Mouse (Mus musculus) common myeloid progenitor, adult 5-6 weeks (primary cell): Measurements from ENCODE around the gene Irs3. TPM values are rescaled to one million over a fixed set of nuclear protein-coding genes. Genes with fewer than 3 reads are reported as not detected.
A peak's percentile ranks its signal among the peaks of the same experiment; 100 is the strongest.
"Not testable (repeated sequence)": the region's sequence is repeated elsewhere in the genome, so short reads cannot be mapped to it uniquely, and the experiment has no call there.

ENCODE experiments used
- ATAC-seq: replicated peaks from 2 replicates; pipeline ENCODE4 v1.8.0; 2016; ENCODE audit warnings: low read depth, mild to moderate bottlenecking, moderate TSS enrichment, inconsistent platforms; ENCODE audit not compliant: poor library complexity, severe bottlenecking
- total RNA-seq: library from RNA; stranded (forward); fragments of 200-1000, 187-1606 nt; gene quantifications from 2 replicates; pipeline ENCODE4 v1.2.3, GENCODE M21; 2017

The Irs3 gene
- total RNA-seq, 1 experiment from 2014 or later: not detected

DNA sequence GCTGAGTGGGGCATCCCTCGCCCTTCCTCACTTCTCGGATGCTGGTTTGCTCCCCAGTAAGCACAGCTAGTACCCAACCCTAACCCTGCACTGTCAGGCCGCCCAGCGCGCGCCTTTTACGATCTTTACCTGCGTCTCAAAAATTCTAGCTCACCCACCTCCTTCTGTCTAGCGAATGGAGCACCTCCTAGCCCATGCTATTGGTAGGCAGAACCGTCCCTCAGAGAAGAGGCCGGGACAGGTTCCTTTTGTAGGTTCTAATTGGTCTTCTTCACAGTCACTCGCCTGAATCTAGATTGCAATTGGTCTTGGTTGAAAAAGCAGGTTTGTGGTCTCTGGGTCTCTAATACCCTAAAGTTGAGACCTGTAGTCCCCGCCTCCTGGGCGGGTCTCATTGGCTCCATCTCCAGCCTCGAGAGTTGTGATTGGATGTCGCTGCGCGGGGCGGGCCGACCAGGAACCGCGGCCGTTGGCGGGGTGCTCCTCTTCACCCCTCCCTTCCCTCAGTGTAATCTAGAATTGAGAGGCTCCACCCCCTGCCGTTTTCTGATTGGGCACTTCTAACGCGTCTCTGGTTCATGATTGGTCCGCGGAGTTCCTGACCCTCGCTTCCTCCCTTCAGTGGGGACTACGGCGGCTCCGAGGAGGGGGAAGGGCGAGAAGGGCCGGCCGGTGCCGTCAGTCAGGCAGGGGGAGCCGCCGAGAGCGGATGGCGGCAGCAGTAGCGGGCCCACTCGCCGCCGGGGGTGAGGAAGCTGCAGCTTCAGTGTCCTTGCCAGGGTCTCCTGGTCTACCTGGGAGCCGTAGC, 16.8 kb downstream of the Irs3 start, which contains the start of the genes Fbxo24, Lrch4 and Gm20605:
TSS of gene Fbxo24 (minus strand) at position 505 of the 808 bp plus-strand sequence.
TSS of gene Lrch4 (plus strand) at position 624 of the 808 bp plus-strand sequence.
TSS of gene Gm20605 (plus strand) at position 678 of the 808 bp plus-strand sequence.
- peak; percentile 78 for ATAC-seq

- no peak for ATAC-seq
Observed at GRCm38 (mm10) chr5:137627991-137628390, 17.5 kb downstream of the Irs3 start.

GRCm38 (mm10) chr5:137623937-137624530, 21.5 kb downstream of the Irs3 start:
- no peak for ATAC-seq

DNA sequence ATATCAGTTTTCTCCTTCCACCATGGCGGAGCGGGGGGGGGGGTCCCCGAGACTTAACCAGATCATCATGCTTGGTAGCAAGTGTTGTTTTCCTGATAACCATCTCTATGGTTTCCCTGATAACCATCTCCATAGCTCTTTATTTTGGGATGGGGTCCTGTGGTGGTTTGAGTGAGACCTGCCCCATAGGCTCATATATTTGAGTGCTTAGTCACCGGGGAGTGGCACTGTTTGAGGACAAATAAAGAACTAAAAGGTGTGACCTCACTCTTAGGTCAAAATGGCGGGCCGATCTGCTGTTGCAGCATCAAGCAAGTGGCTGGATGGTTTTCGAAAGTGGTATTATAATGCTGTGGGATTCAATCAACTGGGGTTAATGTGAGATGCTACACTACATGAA, 30.2 kb downstream of the Irs3 start:
- ATAC-seq: no peak

DNA sequence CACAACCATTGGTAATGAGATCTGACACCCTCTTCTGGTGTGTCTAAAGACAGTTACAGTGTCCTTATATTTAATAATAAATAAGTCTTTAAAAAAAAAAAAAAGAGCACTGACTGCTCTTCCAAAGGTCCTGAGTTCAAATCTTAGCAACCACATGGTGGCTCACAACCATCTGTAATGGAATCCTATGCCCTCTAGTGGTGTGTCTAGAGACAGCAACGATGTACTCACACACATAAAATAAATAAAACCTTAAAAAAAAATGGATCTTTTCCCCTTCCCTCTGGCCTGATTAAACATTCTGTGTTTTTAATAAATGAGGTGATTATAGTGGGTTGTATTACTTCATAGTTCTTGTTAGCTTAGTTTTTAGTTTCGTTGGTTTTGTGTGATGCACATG, 30.6 kb downstream of the Irs3 start:
- ATAC-seq: not testable (repeated sequence)

DNA sequence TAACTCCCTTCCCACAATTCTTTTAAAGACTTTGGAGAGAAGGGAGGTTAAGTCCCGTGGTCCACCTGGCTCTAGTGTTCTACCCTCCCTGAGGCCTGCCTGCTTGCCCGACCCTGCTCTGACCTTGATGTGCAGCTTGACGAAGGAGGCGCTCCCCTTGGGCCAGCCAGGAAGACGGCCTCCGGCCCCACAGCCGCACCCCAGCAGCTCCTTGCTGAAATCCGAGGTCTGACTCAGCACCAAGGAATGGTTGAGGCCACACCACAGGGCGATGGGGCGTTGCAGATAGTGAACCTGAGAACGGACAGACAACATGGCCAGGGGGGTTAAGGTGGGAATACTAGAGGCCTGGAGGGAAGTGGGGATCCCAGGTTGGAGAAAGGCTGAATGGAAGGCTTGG, 32.0 kb downstream of the Irs3 start, which contains the start of gene Pcolce:
TSS of gene Pcolce (minus strand) at position 235 of the 400 bp plus-strand sequence.
- no peak for ATAC-seq

GRCm38 (mm10) chr5:137613076-137613475, 32.4 kb downstream of the Irs3 start:
- ATAC-seq: no peak

DNA sequence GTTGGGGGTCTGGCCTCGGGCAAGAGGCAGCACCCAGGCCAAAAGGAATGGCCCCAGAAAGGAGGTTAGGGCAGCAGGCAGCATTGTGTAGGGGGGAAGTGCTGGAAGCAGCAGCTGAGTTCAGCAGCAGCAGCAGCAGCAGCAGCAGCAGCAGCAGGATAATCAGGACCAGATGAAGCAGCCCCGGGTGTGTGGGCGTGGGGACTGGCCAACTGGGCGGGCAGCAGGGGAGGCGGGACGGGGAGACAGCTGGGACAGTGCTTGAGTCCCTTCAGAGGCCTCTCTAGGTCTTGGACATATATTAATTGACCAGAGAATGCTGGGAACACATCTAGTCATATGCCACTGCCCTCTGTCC, 34.3 kb downstream of the Irs3 start:
- ATAC-seq: no peak

- ATAC-seq: no peak
Observed at GRCm38 (mm10) chr5:137610548-137611244, 34.8 kb downstream of the Irs3 start.

GRCm38 (mm10) chr5:137610056-137610455, 35.5 kb downstream of the Irs3 start:
- no peak for ATAC-seq

GRCm38 (mm10) chr5:137609292-137609691, 36.2 kb downstream of the Irs3 start:
- no peak for ATAC-seq

DNA sequence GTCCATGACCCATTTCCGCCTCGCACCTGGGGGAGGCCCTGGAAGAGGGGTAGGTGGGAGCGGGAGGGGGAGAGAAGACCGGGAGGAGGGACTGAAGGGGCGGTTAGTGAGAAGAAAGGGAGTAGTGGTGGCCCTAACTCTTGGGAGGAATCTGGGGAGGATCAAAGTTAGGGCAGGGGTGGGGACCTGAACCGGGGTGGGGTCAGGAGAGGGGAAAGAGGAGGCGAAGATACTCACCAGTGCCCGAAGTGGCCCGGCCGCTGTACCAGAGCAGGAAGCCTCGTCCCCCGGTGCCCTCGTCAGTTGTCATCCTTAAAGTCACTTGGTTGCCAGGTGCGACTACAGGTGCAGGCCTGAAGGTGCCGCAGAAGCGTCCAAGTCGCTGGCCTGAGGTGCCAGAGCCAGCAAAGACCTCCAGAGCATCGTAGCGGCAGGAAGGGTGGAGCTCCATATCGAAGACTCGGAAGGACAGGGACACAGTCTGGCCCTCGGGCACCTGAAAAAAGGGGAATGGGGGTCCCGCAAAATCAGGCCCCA, 36.8 kb downstream of the Irs3 start:
- ATAC-seq: no peak

- ATAC-seq: no peak
Observed at GRCm38 (mm10) chr5:137607860-137608653, 37.5 kb downstream of the Irs3 start.

GRCm38 (mm10) chr5:137601365-137601729, 44.2 kb downstream of the Irs3 start:
- no peak for ATAC-seq

GRCm38 (mm10) chr5:137600619-137601364, 44.7 kb downstream of the Irs3 start, which contains the start of gene Mospd3:
TSS of gene Mospd3 (minus strand) at chr5:137601058.
- ATAC-seq: peak; percentile 84

- no peak; the same call in 1 of the 2 replicates for ATAC-seq
Observed at GRCm38 (mm10) chr5:137600281-137600618, 45.3 kb downstream of the Irs3 start.

GRCm38 (mm10) chr5:137599600-137599999, 45.9 kb downstream of the Irs3 start:
- no peak for ATAC-seq

GRCm38 (mm10) chr5:137598100-137598826, 47.3 kb downstream of the Irs3 start:
- ATAC-seq: no peak
